Mouse (Mus musculus): ENCODE results near the gene Prkar1b. TPM values are rescaled to one million over a fixed set of nuclear protein-coding genes. Genes with fewer than 3 reads are reported as not detected.

Prkar1b gene
- polyA plus RNA-seq, 1 experiment from 2014 or later, result 13.8 TPM

GRCm38 (mm10) chr5:138988764-138989163 is 161.0 kb downstream of the Prkar1b start:
- no peak overlapping the region for H3K4me2 ChIP-seq
- peaks cover 4% of the 10 kb centered on the region; the same call in 1 of the 2 replicates for H3K36me3 ChIP-seq
- H3K4me1 ChIP-seq (replicated peaks), result peaks cover 39% of the 10 kb centered on the region
- H3K4me3 ChIP-seq (replicated peaks), result no peak overlapping the region
- no peak overlapping the region for H3K9ac ChIP-seq (replicated peaks)
- peaks cover 54% of the 10 kb centered on the region for H3K27me3 ChIP-seq
- ATAC-seq (ENCODE audit: insufficient number of reproducible peaks, insufficient read depth, low FRiP score, low TSS enrichment, low read depth), result no peak
- 63% methylated on average over 9 of the region's 9 CpGs for WGBS
- no peak overlapping the region for H3K27ac ChIP-seq
- H3K9me3 ChIP-seq, result no peaks in the 10 kb centered on the region

GRCm38 (mm10) chr5:138987994-138988393 is 161.8 kb downstream of the Prkar1b start:
- Histone ChIP-seq H3K4me3 (replicated peaks) (no peak overlapping the region), H3K4me2 (no peak overlapping the region), H3K36me3 (peaks cover 8% of the 10 kb centered on the region; the same call in 1 of the 2 replicates), H3K9ac (replicated peaks) (peak overlapping the region; percentile 31; the same call in 1 of the 2 replicates), H3K27ac (peak overlapping the region; percentile 17; the same call in 1 of the 2 replicates), H3K4me1 (replicated peaks) (peaks cover 31% of the 10 kb centered on the region), H3K27me3 (peaks cover 46% of the 10 kb centered on the region), H3K9me3 (no peaks in the 10 kb centered on the region)
- WGBS, result 72% methylated on average over 10 of the region's 10 CpGs
- ATAC-seq (ENCODE audit: insufficient number of reproducible peaks, insufficient read depth, low FRiP score, low TSS enrichment, low read depth), result no peak

GRCm38 (mm10) chr5:138981921-138982320 is 167.9 kb downstream of the Prkar1b start:
- Histone ChIP-seq H3K9ac (replicated peaks) (no peak overlapping the region), H3K27ac (no peak overlapping the region), H3K4me1 (replicated peaks) (peaks cover 14% of the 10 kb centered on the region; the same call in 1 of the 2 replicates), H3K36me3 (peaks cover 11% of the 10 kb centered on the region; the same call in 1 of the 2 replicates), H3K4me3 (replicated peaks) (no peak overlapping the region), H3K27me3 (no peaks in the 10 kb centered on the region), H3K9me3 (no peaks in the 10 kb centered on the region), H3K4me2 (no peak overlapping the region)
- WGBS, result 71% methylated on average over 5 of the region's 9 CpGs
- ATAC-seq (ENCODE audit: insufficient number of reproducible peaks, insufficient read depth, low FRiP score, low TSS enrichment, low read depth), result 0 out of 2 replicates have a peak, but pooled peaks have one; percentile 33

- ATAC-seq (ENCODE audit: insufficient number of reproducible peaks, insufficient read depth, low FRiP score, low TSS enrichment, low read depth), result no peak
- WGBS, result 79% methylated on average over 9 of the region's 9 CpGs
- Histone ChIP-seq H3K4me1 (replicated peaks) (peaks cover 14% of the 10 kb centered on the region; the same call in 1 of the 2 replicates), H3K9ac (replicated peaks) (no peak overlapping the region), H3K27ac (no peak overlapping the region), H3K4me3 (replicated peaks) (no peak overlapping the region), H3K36me3 (peaks cover 11% of the 10 kb centered on the region; the same call in 1 of the 2 replicates), H3K4me2 (no peak overlapping the region), H3K27me3 (no peaks in the 10 kb centered on the region), H3K9me3 (no peaks in the 10 kb centered on the region)
Observed at GRCm38 (mm10) chr5:138980608-138981007, 169.2 kb downstream of the Prkar1b start.

GRCm38 (mm10) chr5:138979840-138980239 is 170.0 kb downstream of the Prkar1b start:
- peaks cover 14% of the 10 kb centered on the region; the same call in 1 of the 2 replicates for H3K4me1 ChIP-seq (replicated peaks)
- H3K27me3 ChIP-seq, result no peaks in the 10 kb centered on the region
- ATAC-seq (ENCODE audit: insufficient number of reproducible peaks, insufficient read depth, low FRiP score, low TSS enrichment, low read depth), result no peak
- H3K27ac ChIP-seq, result no peak overlapping the region; the same call in 1 of the 2 replicates
- H3K9ac ChIP-seq (replicated peaks), result no peak overlapping the region
- no peaks in the 10 kb centered on the region for H3K9me3 ChIP-seq
- peaks cover 11% of the 10 kb centered on the region; the same call in 1 of the 2 replicates for H3K36me3 ChIP-seq
- no peak overlapping the region for H3K4me3 ChIP-seq (replicated peaks)
- WGBS, result 60% methylated on average over 8 of the region's 8 CpGs
- no peak overlapping the region for H3K4me2 ChIP-seq

GRCm38 (mm10) chr5:138977759-138978158 is 172.0 kb downstream of the Prkar1b start:
- Histone ChIP-seq H3K4me1 (replicated peaks) (peaks cover 14% of the 10 kb centered on the region; the same call in 1 of the 2 replicates), H3K27ac (no peak overlapping the region), H3K27me3 (no peaks in the 10 kb centered on the region), H3K36me3 (0 out of 2 replicates have a peak, but pooled peaks cover 3% of the 10 kb centered on the region), H3K4me3 (replicated peaks) (no peak overlapping the region), H3K9me3 (no peaks in the 10 kb centered on the region), H3K9ac (replicated peaks) (no peak overlapping the region), H3K4me2 (no peak overlapping the region)
- WGBS, result 71% methylated on average over 3 of the region's 3 CpGs
- ATAC-seq (ENCODE audit: insufficient number of reproducible peaks, insufficient read depth, low FRiP score, low TSS enrichment, low read depth), result no peak

- no peak overlapping the region for H3K4me3 ChIP-seq (replicated peaks)
- 0 out of 2 replicates have a peak, but pooled peaks cover 3% of the 10 kb centered on the region for H3K36me3 ChIP-seq
- H3K9ac ChIP-seq (replicated peaks), result no peak overlapping the region
- H3K27me3 ChIP-seq, result no peaks in the 10 kb centered on the region
- H3K27ac ChIP-seq, result no peak overlapping the region
- H3K9me3 ChIP-seq, result no peaks in the 10 kb centered on the region
- no peak overlapping the region for H3K4me2 ChIP-seq
- 90% methylated on average over 8 of the region's 8 CpGs for WGBS
- ATAC-seq (ENCODE audit: insufficient number of reproducible peaks, insufficient read depth, low FRiP score, low TSS enrichment, low read depth), result no peak
- H3K4me1 ChIP-seq (replicated peaks), result peaks cover 6% of the 10 kb centered on the region; the same call in 1 of the 2 replicates
Observed at GRCm38 (mm10) chr5:138974911-138975485, 174.8 kb downstream of the Prkar1b start.

GRCm38 (mm10) chr5:138973480-138973879 is 176.3 kb downstream of the Prkar1b start:
- no peaks in the 10 kb centered on the region for H3K4me1 ChIP-seq (replicated peaks)
- H3K4me2 ChIP-seq, result no peak overlapping the region
- H3K4me3 ChIP-seq (replicated peaks), result no peak overlapping the region
- 76% methylated on average over 6 of the region's 6 CpGs for WGBS
- H3K9me3 ChIP-seq, result no peaks in the 10 kb centered on the region
- 0 out of 2 replicates have a peak, but pooled peaks cover 3% of the 10 kb centered on the region for H3K36me3 ChIP-seq
- no peak overlapping the region for H3K27ac ChIP-seq
- no peaks in the 10 kb centered on the region for H3K27me3 ChIP-seq
- no peak for ATAC-seq (ENCODE audit: insufficient number of reproducible peaks, insufficient read depth, low FRiP score, low TSS enrichment, low read depth)
- H3K9ac ChIP-seq (replicated peaks), result no peak overlapping the region

- H3K9me3 ChIP-seq, result no peaks in the 10 kb centered on the region
- H3K4me3 ChIP-seq (replicated peaks), result no peak overlapping the region
- H3K4me1 ChIP-seq (replicated peaks), result no peaks in the 10 kb centered on the region
- no peak overlapping the region for H3K4me2 ChIP-seq
- H3K27me3 ChIP-seq, result no peaks in the 10 kb centered on the region
- 74% methylated on average over 9 of the region's 9 CpGs for WGBS
- H3K36me3 ChIP-seq, result no peaks in the 10 kb centered on the region
- no peak for ATAC-seq (ENCODE audit: insufficient number of reproducible peaks, insufficient read depth, low FRiP score, low TSS enrichment, low read depth)
- H3K9ac ChIP-seq (replicated peaks), result no peak overlapping the region
- H3K27ac ChIP-seq, result no peak overlapping the region
Observed at GRCm38 (mm10) chr5:138971405-138971804, 178.4 kb downstream of the Prkar1b start.

GRCm38 (mm10) chr5:138970056-138970490 is 179.7 kb downstream of the Prkar1b start:
- Histone ChIP-seq H3K9me3 (no peaks in the 10 kb centered on the region), H3K4me2 (no peak overlapping the region), H3K4me3 (replicated peaks) (no peak overlapping the region), H3K4me1 (replicated peaks) (0 out of 2 replicates have a peak, but pooled peaks cover 6% of the 10 kb centered on the region), H3K27ac (peak overlapping the region; percentile 25; the same call in 1 of the 2 replicates), H3K9ac (replicated peaks) (no peak overlapping the region), H3K27me3 (no peaks in the 10 kb centered on the region), H3K36me3 (no peaks in the 10 kb centered on the region)
- ATAC-seq (ENCODE audit: insufficient number of reproducible peaks, insufficient read depth, low FRiP score, low TSS enrichment, low read depth), result no peak
- 62% methylated on average over 7 of the region's 7 CpGs for WGBS

All from limb, embryonic 12.5 days (tissue).